Mouse (Mus musculus): ENCODE measurements around the gene Ccpg1. TPM values are rescaled to one million over a fixed set of nuclear protein-coding genes. Genes with fewer than 3 reads are reported as not detected.
A peak's percentile ranks its signal among the peaks of the same experiment; 100 is the strongest.

Gene Ccpg1
- polyA plus RNA-seq, 1 experiment from 2014 or later, result 35.5 TPM

DNA sequence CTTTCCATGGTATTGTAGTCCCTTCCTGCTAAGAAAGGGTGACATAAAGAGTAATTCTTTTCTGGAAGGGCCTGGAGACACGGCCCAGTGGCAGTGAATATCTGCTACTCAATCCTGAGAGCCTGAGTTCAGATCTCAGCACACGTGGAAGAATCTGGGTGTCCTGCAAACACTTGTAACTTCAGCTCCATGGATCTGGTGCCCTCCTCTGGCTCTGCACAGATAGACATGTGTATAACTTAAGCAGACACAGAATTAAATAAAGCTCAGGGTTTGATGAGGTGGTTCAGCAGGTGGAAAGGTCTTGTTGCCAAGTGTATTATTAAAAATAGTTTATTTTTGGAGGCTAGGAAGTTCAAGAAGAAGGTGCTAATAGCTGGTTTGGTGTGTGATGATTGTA lies 15.3 kb downstream of the Ccpg1 start:
- H3K4me3 ChIP-seq, result no peak overlapping the region
- ATAC-seq (ENCODE audit: low FRiP score, low read depth), result no peak
- H3K27ac ChIP-seq, result no peak overlapping the region
- no peaks in the 10 kb centered on the region for H3K4me1 ChIP-seq
- WGBS, result 76% methylated on average over 2 of the region's 2 CpGs
- H3K9ac ChIP-seq, result no peak overlapping the region
- H3K4me2 ChIP-seq (replicated peaks), result no peak overlapping the region
- H3K27me3 ChIP-seq (replicated peaks), result no peaks in the 10 kb centered on the region
- H3K9me3 ChIP-seq, result no peaks in the 10 kb centered on the region
- H3K36me3 ChIP-seq, result peaks cover 27% of the 10 kb centered on the region

DNA sequence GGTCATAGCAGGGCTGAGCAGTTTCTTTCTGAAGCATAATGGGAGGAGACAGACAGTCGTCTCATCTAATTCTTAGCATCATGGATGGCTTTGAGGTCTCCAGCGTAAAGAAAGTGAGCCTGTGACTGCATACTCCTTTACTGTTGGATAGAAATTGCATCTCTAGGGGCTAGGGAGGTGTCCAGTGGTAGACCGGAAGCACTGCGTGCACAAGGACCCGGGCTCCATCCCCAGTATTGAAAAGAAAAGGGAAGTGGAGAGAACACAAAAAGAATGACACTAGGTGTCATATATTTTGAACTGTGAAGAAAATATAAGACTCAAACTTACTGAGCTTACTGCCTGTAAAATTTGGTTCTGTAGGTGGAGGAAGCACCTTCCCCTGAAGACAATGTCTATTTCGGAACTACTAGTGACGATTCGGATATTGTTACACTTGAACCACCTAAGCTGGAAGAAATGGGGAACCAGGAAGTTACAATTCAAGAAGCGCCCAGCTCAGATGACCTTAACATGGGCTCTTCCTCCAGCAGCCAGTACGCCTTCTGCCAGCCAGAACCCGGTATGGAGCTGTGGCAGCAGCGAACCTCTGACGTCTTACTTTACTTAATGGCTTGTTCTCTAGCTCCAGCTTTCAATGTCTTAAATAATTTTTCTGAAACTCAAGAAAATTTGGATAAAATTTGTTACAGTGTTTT lies 16.2 kb downstream of the Ccpg1 start:
- no peaks in the 10 kb centered on the region for H3K27me3 ChIP-seq (replicated peaks)
- 89% methylated on average over 13 of the region's 13 CpGs for WGBS
- no peak for ATAC-seq (ENCODE audit: low FRiP score, low read depth)
- H3K4me2 ChIP-seq (replicated peaks), result no peak overlapping the region
- no peak overlapping the region for H3K4me3 ChIP-seq
- H3K27ac ChIP-seq, result no peak overlapping the region
- no peaks in the 10 kb centered on the region for H3K9me3 ChIP-seq
- H3K36me3 ChIP-seq, result peaks cover 37% of the 10 kb centered on the region
- no peaks in the 10 kb centered on the region for H3K4me1 ChIP-seq
- H3K9ac ChIP-seq, result no peak overlapping the region

DNA sequence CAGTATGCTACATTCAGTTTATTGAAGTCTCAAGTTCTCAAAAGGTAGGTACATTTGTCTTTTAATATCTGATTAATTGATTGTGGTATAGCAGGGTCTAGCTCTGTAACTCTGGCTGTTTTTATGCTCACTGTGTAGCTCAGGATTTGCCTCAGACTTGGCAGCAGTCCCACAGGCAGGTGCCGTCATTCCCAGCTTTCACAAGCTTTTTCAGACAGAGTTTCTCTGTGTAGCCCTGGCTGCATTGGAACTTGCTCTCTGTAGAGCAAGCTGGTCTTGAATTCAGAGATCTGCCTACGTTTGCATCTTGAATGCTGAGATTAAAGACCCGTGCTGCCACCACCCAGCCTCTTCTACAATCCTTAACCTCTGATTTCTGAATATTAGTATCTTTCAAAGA lies 16.9 kb downstream of the Ccpg1 start:
- peaks cover 37% of the 10 kb centered on the region for H3K36me3 ChIP-seq
- H3K4me2 ChIP-seq (replicated peaks), result no peak overlapping the region
- no peak overlapping the region for H3K4me3 ChIP-seq
- WGBS, result 77% methylated on average over 3 of the region's 3 CpGs
- no peak overlapping the region for H3K27ac ChIP-seq
- no peaks in the 10 kb centered on the region for H3K9me3 ChIP-seq
- no peak for ATAC-seq (ENCODE audit: low FRiP score, low read depth)
- H3K9ac ChIP-seq, result no peak overlapping the region
- no peaks in the 10 kb centered on the region for H3K4me1 ChIP-seq
- no peaks in the 10 kb centered on the region for H3K27me3 ChIP-seq (replicated peaks)

DNA sequence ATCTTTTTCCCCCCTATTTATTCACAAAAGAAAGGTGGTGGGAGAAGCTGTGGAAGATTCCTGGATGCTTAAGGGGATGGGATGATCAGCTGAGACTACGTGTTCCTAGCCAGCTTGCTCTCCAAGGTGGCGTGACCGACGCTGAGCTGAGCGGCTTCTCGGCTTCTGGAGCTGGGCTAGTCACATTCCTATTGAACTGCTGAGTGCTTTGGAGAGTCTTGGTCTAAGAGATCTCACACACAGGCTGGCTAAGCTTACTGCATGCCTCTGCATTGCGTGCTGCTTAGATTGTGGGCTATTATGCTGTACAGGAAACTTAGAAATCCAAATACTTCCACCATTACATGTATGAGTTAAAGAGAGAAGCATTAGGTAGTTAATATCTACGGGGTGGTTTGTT lies 18.8 kb downstream of the Ccpg1 start:
- Histone ChIP-seq H3K36me3 (peaks cover 37% of the 10 kb centered on the region), H3K4me2 (replicated peaks) (no peak overlapping the region), H3K9ac (no peak overlapping the region), H3K27ac (no peak overlapping the region), H3K27me3 (replicated peaks) (no peaks in the 10 kb centered on the region), H3K4me3 (no peak overlapping the region), H3K9me3 (no peaks in the 10 kb centered on the region), H3K4me1 (no peaks in the 10 kb centered on the region)
- WGBS, result 90% methylated on average over 8 of the region's 8 CpGs
- no peak for ATAC-seq (ENCODE audit: low FRiP score, low read depth)

DNA sequence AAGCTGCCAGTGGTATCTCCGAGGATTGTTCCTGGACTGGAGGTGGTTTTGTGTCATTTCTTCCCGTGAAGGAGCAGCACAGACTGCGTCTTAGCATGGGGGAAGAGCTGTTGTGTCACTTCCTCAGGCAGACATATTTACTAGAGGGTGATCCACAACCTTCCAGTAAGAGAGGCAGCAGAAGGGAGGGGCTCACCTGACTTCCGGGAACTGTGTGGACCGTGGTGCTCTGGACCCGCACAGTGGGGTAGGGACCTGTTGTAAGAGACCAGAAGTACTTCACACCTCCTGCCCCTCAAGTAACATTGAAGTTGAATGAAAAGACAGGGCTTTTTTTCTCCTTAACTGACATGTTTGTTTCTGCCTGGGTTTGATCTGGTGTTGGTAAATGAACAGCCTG lies 19.9 kb downstream of the Ccpg1 start:
- Histone ChIP-seq H3K36me3 (peaks cover 37% of the 10 kb centered on the region), H3K9me3 (no peaks in the 10 kb centered on the region), H3K4me3 (no peak overlapping the region), H3K4me1 (no peaks in the 10 kb centered on the region), H3K4me2 (replicated peaks) (no peak overlapping the region), H3K27ac (no peak overlapping the region), H3K9ac (no peak overlapping the region), H3K27me3 (replicated peaks) (no peaks in the 10 kb centered on the region)
- 90% methylated on average over 6 of the region's 6 CpGs for WGBS
- ATAC-seq (ENCODE audit: low FRiP score, low read depth), result no peak

DNA sequence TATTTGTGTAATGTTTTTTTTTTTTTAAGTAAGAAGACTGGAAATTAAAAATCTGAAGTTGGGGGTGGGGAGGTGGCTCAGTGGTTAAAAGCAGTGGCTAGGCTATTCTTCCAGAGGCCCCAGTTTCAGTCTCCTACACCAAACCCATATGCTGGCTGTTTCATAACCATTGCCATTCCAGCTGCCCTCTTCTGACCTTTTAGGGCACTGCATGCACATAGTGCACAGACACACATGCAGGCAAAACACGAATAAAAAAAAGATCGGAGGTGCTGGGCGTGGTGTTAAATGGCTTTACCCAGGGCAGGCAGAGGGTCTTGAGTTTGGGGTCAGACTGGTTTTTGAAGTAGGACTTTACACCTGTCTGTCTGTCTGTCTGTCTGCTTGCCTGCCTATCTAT lies 20.9 kb downstream of the Ccpg1 start:
- Histone ChIP-seq H3K9me3 (no peaks in the 10 kb centered on the region), H3K27me3 (replicated peaks) (no peaks in the 10 kb centered on the region), H3K27ac (no peak overlapping the region), H3K4me2 (replicated peaks) (no peak overlapping the region), H3K9ac (no peak overlapping the region), H3K4me3 (no peak overlapping the region), H3K36me3 (peaks cover 33% of the 10 kb centered on the region), H3K4me1 (no peaks in the 10 kb centered on the region)
- WGBS, result 94% methylated on average over 3 of the region's 3 CpGs
- ATAC-seq (ENCODE audit: low FRiP score, low read depth), result no peak

DNA sequence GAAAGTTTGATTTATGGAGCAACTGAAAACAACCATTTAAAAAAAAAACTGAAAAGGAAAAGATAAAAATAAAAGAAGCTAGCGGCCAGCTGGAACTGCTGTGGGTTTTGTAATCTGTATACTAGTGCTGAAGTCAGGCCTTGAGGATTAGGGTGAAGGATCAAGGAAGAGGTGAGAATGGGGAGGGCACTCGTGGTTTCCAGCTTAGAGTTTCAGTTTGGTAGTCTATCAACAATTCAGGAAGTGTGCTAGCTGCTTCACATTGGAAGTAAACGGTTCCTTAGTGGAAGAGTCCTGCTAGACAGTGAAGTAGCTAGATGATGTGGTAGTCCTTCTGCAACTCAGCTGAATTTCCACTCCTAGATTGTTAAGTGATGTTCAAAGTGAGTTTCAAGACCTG lies 23.2 kb downstream of the Ccpg1 start:
- H3K9ac ChIP-seq, result no peak overlapping the region
- H3K4me1 ChIP-seq, result no peaks in the 10 kb centered on the region
- peaks cover 40% of the 10 kb centered on the region for H3K36me3 ChIP-seq
- H3K4me3 ChIP-seq, result no peak overlapping the region
- no peak overlapping the region for H3K27ac ChIP-seq
- no peaks in the 10 kb centered on the region for H3K27me3 ChIP-seq (replicated peaks)
- no peak overlapping the region for H3K4me2 ChIP-seq (replicated peaks)
- no peaks in the 10 kb centered on the region for H3K9me3 ChIP-seq
- ATAC-seq (ENCODE audit: low FRiP score, low read depth), result no peak
- 77% methylated on average over 3 of the region's 3 CpGs for WGBS

DNA sequence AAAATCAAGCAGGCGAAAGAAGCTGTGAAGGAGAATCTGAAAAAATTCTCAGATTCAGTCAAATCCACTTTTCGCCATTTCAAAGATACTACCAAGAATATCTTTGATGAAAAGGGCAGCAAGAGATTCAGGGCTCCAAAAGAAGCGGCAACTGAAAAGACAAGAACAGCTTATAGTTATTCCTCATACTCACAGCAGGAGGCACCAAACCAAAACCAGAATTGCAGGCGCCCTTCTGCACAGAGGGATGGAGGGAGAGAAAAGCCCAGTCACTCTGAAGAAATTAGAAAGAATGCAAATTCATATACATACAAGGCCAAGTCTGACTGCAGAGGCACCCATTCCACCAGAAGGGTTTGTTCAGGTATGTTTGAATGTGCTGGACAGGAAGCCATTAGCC lies 27.4 kb downstream of the Ccpg1 start:
- no peak overlapping the region for H3K9ac ChIP-seq
- H3K27me3 ChIP-seq (replicated peaks), result no peaks in the 10 kb centered on the region
- no peaks in the 10 kb centered on the region for H3K9me3 ChIP-seq
- peaks cover 56% of the 10 kb centered on the region for H3K36me3 ChIP-seq
- H3K4me1 ChIP-seq, result no peaks in the 10 kb centered on the region
- WGBS, result 91% methylated on average over 4 of the region's 4 CpGs
- no peak overlapping the region for H3K4me3 ChIP-seq
- no peak overlapping the region for H3K27ac ChIP-seq
- no peak overlapping the region for H3K4me2 ChIP-seq (replicated peaks)
- no peak for ATAC-seq (ENCODE audit: low FRiP score, low read depth)

DNA sequence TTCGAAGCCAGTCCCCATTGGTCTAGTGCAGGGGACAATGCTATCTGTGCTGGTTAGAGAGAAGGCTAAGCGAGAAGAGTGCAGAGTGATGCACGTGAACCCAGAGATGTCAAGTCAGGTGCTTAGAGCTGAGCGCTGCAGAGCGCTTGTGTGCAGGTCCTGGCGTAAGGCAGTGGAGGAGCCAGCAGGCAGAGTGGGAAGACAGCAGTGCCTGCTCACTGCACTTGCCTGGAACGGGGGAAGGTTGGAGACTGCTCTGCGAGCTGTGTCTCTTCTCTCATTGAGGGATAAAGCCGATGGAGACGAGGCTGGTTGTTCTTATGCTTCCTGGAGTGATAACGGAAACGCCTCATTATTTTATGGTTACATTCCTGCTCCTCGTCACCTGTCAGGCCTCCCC lies 29.5 kb downstream of the Ccpg1 start:
- H3K27me3 ChIP-seq (replicated peaks), result no peaks in the 10 kb centered on the region
- no peak overlapping the region for H3K27ac ChIP-seq
- no peaks in the 10 kb centered on the region for H3K4me1 ChIP-seq
- WGBS, result 90% methylated on average over 13 of the region's 13 CpGs
- H3K4me2 ChIP-seq (replicated peaks), result no peak overlapping the region
- no peaks in the 10 kb centered on the region for H3K9me3 ChIP-seq
- H3K36me3 ChIP-seq, result peaks cover 70% of the 10 kb centered on the region
- no peak overlapping the region for H3K9ac ChIP-seq
- no peak overlapping the region for H3K4me3 ChIP-seq
- ATAC-seq (ENCODE audit: low FRiP score, low read depth), result no peak

DNA sequence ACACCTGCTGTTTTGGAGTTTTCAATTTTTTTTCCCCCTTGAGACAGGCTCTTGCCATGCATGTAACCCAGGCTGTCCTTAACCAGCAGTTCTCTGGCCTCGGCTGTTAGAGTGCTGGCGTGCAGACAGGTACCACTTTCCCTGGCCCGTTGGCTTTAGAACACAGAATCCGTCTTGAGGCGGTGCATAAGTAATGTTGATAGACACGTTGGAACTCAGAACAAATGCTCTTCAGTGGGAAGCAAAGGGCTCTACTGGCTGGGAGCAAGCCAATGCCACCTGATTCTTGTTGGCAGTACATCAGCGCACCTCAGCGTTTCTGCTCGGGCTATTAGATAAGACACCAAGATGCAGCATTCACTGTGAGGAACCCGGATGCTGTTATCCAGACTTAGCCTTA lies 34.6 kb downstream of the Ccpg1 start:
- no peak overlapping the region for H3K27ac ChIP-seq
- H3K9ac ChIP-seq, result no peak overlapping the region
- H3K27me3 ChIP-seq (replicated peaks), result no peaks in the 10 kb centered on the region
- no peak overlapping the region for H3K4me2 ChIP-seq (replicated peaks)
- no peak for ATAC-seq (ENCODE audit: low FRiP score, low read depth)
- peaks cover 59% of the 10 kb centered on the region for H3K36me3 ChIP-seq
- no peak overlapping the region for H3K4me3 ChIP-seq
- no peaks in the 10 kb centered on the region for H3K9me3 ChIP-seq
- H3K4me1 ChIP-seq, result no peaks in the 10 kb centered on the region
- 93% methylated on average over 10 of the region's 10 CpGs for WGBS

DNA sequence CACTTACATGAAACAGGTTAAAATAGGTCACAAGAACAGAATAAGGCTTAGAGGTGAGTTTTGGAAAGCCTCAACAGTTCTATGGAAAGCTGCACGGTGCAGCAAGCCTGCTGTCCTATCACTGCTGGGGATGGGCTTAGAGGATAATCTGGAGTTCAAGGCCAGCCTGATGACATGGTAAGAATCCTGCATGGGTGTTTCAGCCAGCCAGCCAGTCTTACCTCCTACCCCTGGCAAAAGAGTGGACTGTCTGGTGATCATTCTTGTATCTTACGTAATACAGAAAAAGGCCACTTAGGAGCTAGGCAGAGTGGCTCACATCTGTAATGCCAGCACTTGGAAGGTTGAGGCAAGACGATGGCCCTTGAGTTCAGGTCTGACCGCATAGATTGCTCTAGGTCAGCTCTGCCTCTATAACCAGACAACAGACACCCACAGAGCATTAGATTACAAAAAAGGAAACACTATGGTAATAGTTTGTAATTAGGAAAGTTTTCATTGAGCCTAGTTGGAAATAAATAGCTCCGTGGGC lies 35.4 kb downstream of the Ccpg1 start:
- H3K4me2 ChIP-seq (replicated peaks), result no peak overlapping the region
- H3K9ac ChIP-seq, result no peak overlapping the region
- peaks cover 52% of the 10 kb centered on the region for H3K36me3 ChIP-seq
- ATAC-seq (ENCODE audit: low FRiP score, low read depth), result no peak
- H3K27ac ChIP-seq, result no peak overlapping the region
- no peak overlapping the region for H3K4me3 ChIP-seq
- no peaks in the 10 kb centered on the region for H3K9me3 ChIP-seq
- no peaks in the 10 kb centered on the region for H3K27me3 ChIP-seq (replicated peaks)
- H3K4me1 ChIP-seq, result no peaks in the 10 kb centered on the region
- 93% methylated on average over 5 of the region's 5 CpGs for WGBS

DNA sequence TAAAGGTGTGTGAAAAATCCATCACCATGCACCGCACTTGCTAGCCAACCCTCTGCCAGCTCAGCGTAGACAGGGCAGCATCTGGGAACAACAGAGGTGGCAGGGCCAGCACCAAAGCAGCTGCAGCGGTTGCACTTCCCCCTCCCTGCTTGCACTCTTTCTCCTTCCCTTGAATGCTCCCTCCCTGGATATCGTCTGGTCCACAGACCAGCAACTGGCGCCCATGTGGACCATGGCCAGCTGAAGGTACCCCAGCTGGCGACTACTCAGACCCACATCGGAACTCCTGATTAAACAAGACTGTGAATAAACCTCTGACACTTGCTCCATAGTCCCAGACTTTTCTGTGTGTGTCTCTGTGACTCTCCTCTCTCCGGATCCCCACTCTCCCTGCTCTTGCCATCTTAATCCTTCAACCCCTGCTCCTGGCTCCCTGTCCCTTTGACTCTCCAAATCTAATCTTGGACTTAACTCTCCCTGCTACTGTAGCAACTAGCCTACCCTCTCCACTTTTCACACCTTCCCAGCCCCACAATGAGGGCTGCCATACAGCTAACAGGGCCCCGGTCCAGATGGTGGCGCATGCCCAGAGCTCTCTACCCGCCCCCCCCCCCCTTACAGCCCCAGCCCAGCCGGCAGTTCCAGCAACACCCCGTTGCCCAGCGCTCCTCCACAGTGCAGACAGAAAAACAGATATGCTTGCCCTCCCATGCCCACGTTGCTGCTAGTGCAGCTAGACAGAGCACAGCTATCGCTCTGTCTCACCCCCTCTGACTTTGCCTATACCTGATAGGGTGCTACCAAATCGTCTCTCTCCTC lies 40.8 kb downstream of the Ccpg1 start:
- peaks cover 8% of the 10 kb centered on the region for H3K4me1 ChIP-seq
- H3K9me3 ChIP-seq, result no peaks in the 10 kb centered on the region
- 0 out of 2 replicates have a peak, but pooled peaks have one; percentile 29 for ATAC-seq (ENCODE audit: low FRiP score, low read depth)
- no peak overlapping the region for H3K9ac ChIP-seq
- no peaks in the 10 kb centered on the region for H3K27me3 ChIP-seq (replicated peaks)
- no peak overlapping the region for H3K4me3 ChIP-seq
- peaks cover 19% of the 10 kb centered on the region for H3K36me3 ChIP-seq
- 23% methylated on average over 17 of the region's 17 CpGs for WGBS
- no peak overlapping the region for H3K27ac ChIP-seq
- H3K4me2 ChIP-seq (replicated peaks), result peak overlapping the region; percentile 37
